Mouse (Mus musculus) G1E (cell line): Measurements from ENCODE around the gene Gpc5.

ENCODE experiments used
- CTCF ChIP-seq: IDR thresholded peaks from 2 replicates; pipeline ENCODE4 v1.5.1; 2012; ENCODE audit warnings: low read depth, low read length, inconsistent platforms, mixed read lengths
- GATA1 ChIP-seq: IDR thresholded peaks from 2 replicates; pipeline ENCODE4 v1.6.1; 2012; ENCODE audit warnings: borderline replicate concordance, low read length, inconsistent platforms, mixed read lengths
- GATA2 ChIP-seq: IDR thresholded peaks from 2 replicates; pipeline ENCODE4 v1.6.1; 2012; ENCODE audit warnings: low read depth, low read length, inconsistent platforms, borderline replicate concordance
- TAL1 ChIP-seq: conservative IDR thresholded peaks from 2 replicates; pipeline ENCODE4 v1.6.1; 2012; ENCODE audit warnings: low read depth, low read length, inconsistent platforms, mixed read lengths

- no peak for TF ChIP-seq CTCF
- TF ChIP-seq TAL1: no peak
- TF ChIP-seq GATA2: no peak
- no peak for TF ChIP-seq GATA1
These were observed 1216.5 kb downstream of the Gpc5 start for GRCm38 (mm10) chr14:116308541-116308940.
